Mouse (Mus musculus) lung, postnatal 36 days (tissue): Measurements from ENCODE around the gene Lamp1.
A peak's percentile ranks its signal among the peaks of the same experiment; 100 is the strongest.

Source experiments
- DNase-seq: peaks from one replicate; pipeline ENCODE4 v3.0.0; 2022; ENCODE audit warnings: mixed read lengths

Lamp1 gene

GRCm38 (mm10) chr8:13202806-13203205, 43.8 kb downstream of the Lamp1 start:
- no peak for DNase-seq

DNA sequence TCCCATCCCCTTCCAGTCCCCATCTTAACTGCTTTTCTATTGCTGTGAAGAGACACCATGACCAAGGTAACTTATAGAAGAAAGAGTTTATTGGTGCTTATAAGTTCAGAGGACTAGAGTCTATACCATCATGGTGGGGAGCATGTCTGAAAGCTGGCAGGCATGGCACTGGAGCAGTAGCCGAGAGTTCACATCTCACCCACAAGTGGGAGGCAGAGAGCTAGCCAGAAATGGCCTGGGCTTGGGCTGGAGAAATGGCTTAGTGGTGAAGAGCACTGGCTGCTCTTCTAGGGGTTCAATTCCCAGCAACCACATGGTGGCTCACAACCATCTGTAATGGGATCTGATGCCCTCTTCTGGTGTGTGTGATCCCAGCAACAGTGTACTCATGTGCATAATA, 44.5 kb downstream of the Lamp1 start:
- peak; percentile 41 for DNase-seq

DNA sequence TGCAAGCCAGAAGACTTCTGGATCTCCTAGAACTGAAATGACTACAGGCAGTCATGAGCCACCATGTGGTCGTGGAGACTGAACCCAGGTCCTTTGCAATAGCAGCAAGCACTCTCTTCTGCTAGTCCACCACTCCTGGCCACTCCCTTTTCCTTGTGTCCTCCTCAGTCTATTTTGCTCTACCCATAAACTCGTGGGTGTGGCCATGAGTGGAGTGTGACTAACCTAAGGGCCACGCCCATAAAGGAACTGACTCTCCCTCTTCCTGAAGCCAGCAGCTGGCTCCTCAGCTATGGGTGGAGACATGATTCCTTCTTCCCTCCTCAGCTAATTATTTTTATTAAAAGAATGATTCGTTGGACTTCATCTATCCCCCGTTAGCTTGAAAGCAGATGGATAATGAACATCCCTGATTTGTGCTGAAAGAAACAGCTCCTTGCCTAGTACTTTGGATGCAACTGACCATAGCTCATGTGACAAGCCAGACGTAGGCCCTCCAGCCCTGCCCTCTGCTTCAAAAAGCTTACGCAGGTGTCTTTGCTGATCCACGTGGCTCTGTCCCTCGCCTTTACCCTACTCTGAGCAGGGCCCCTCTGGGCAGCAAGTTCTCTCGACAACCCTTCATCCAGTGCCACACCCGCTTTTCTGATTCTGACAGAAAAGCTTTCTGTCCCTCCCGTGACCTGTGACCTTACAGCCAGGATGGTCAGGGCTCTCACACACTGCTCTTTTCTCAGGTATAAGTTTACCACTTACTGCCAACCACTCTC, 45.6 kb downstream of the Lamp1 start:
- peak; percentile 87 for DNase-seq

DNA sequence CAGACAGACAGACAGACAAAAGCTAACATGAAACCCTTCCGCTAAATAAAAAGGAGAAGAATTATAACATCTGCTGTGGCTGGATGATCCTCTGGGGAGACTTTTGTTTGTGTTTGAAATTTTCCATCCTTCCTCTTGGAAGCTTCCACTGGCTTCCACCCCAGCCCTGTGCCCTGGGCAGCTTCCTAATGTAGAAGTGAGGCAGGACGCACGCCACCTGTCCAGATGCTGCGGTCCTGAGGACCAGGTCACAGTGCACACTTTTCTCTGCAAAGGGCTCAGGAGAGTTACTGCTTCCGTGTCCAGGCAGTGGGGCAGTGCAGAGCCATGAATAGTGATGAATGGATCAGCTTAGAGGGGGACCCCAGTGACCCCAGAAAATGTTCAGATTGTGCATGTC, 46.4 kb downstream of the Lamp1 start:
- peak; percentile 57 for DNase-seq

- no peak for DNase-seq
These were observed 47.3 kb downstream of the Lamp1 start for GRCm38 (mm10) chr8:13206290-13206689.

GRCm38 (mm10) chr8:13208627-13209355, 49.8 kb downstream of the Lamp1 start:
- DNase-seq, result peak; percentile 59

- peak; percentile 56 for DNase-seq
These were observed 50.8 kb downstream of the Lamp1 start for GRCm38 (mm10) chr8:13209770-13210169.

- peak; percentile 95 for DNase-seq
These were observed 54.7 kb downstream of the Lamp1 start for GRCm38 (mm10) chr8:13213479-13214268.

DNA sequence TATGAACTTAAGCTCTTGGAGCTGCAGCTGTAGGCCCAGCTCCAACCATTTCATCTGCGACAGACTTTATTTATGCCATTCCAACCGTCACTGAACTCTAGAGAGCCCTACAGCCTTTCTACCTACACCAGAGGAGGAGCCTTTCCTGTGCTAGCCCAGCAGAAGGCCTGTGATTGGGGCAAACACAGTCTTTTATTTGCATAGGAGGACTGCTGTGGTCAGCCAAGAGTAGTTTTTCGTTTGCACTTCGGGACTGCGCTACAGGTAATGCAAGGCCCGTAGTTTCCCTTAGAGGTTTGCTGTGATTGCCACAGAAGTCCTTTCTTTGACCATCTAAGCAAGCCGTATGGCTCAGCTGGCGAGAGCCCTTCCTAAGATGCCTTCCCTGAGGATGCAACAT, 57.4 kb downstream of the Lamp1 start:
- no peak for DNase-seq

GRCm38 (mm10) chr8:13217093-13217492, 58.1 kb downstream of the Lamp1 start:
- DNase-seq, result no peak

DNA sequence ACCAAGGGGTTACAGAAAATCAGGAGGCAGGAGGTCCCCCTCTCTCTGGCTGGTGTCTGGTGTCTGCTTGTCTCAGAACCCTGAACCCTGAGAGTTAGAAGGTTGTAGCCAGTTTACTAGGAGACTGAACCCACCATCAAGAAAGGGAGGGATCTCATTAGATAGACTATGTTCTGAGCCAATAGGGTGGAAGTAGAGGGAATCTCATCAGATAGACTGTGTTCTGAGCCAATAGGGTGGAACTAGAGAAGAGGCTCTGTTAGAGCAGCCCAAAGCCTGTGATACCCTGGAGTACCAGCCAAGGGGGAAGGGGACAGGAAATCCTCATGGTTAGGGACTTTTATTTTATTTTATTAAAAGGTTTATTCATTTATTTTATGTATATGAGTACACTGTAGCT, 59.0 kb downstream of the Lamp1 start:
- no peak for DNase-seq

GRCm38 (mm10) chr8:13218441-13218840, 59.5 kb downstream of the Lamp1 start:
- no peak for DNase-seq

GRCm38 (mm10) chr8:13224426-13224825, 65.5 kb downstream of the Lamp1 start:
- DNase-seq, result no peak
